Mouse (Mus musculus) stomach, postnatal 0 days (tissue): Measurements from ENCODE around the gene Ndufs6.

Source experiments
- CTCF ChIP-seq: IDR thresholded peaks from 2 replicates; pipeline ENCODE4 v1.5.1; 2016; ENCODE audit warnings: antibody characterized with exemption, low read depth, mild to moderate bottlenecking, moderate library complexity
- EP300 ChIP-seq: optimal IDR thresholded peaks from 2 replicates; pipeline ENCODE3; 2016; ENCODE audit warnings: antibody characterized with exemption

DNA sequence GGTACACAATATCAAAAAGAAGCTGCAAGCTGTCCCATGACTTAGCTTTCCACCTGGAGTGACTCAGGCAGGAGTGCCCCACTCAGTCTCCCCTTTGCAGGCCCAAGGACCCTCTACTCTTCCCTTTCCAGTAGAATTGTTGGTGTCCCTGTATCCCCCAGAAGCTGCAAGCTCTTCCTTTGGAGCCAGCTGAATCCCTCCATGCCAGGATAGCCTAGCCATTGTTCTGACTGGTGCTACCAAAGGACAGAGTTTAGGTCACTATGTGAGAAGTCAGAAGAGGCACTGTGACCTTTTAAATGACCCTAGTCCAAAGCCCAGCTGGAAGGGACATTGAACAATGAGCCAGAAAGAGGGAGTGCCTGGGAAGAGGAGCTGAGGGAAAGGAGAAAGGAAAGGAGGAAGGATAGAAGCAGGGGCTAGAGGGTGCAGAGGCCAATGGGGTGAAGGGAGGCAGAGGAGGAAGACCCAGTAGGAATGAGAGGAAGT, 55.5 kb downstream of the Ndufs6 start:
- TF ChIP-seq EP300 (no peak), CTCF (no peak)
